ENCODE assay signal across 19 mouse cellular contexts in genomic region chr11:114603108-114603507, GRCm38 (mm10).
"Had no signal": no experiment of that assay in that cellular context is flagged by ENCODE, and none has a peak within 500 bp of the region (broad histone marks: within the 10 kb centered on the region; RNA-seq: fewer than 3 reads in every experiment).

No protein-coding gene starts in this region.

- H3K4me3 ChIP-seq: lung, embryonic 15.5 days; midbrain, embryonic 10.5 days; midbrain, embryonic 12.5 days; myocyte; neural tube, embryonic 13.5 days; neural tube, embryonic 15.5 days had no signal

- H3K4me1 ChIP-seq: lung, embryonic 15.5 days; midbrain, embryonic 12.5 days; neural tube, embryonic 13.5 days; neural tube, embryonic 15.5 days had no signal

- H3K9me3 ChIP-seq: lung, embryonic 15.5 days had no signal

- DNase-seq: liver, postnatal 0 days; lung, adult 2 months; lung, postnatal 4 days; midbrain, embryonic 14.5 days; retina, postnatal 1 day; right cerebral cortex, adult 18-20 months; right cerebral cortex, postnatal 25 days; right cerebral cortex, postnatal 4 days; spleen, adult 18-20 months; thymus, adult 18-20 months; thymus, postnatal 14 days; thymus, postnatal 36 days had no signal

- H3K36me3 ChIP-seq: lung, embryonic 15.5 days; midbrain, embryonic 10.5 days; midbrain, embryonic 12.5 days; neural tube, embryonic 13.5 days; neural tube, embryonic 15.5 days had no signal

- H3K4me2 ChIP-seq: lung, embryonic 15.5 days; midbrain, embryonic 12.5 days; neural tube, embryonic 13.5 days; neural tube, embryonic 15.5 days had no signal

- ATAC-seq: liver, postnatal 0 days; lung, postnatal 0 days had no signal

- H3K27me3 ChIP-seq: lung, embryonic 15.5 days; midbrain, embryonic 12.5 days; neural tube, embryonic 13.5 days; neural tube, embryonic 15.5 days had no signal

- H3K27ac ChIP-seq: lung, embryonic 15.5 days; midbrain, embryonic 10.5 days; midbrain, embryonic 12.5 days; neural tube, embryonic 13.5 days; neural tube, embryonic 15.5 days had no signal

- H3K9ac ChIP-seq: liver, postnatal 0 days; lung, embryonic 15.5 days; midbrain, embryonic 12.5 days; neural tube, embryonic 13.5 days; neural tube, embryonic 15.5 days had no signal
